Mouse (Mus musculus): ENCODE results near the gene Urb1.

- 0 out of 2 replicates have a peak, but pooled peaks have one; percentile 25 for TF ChIP-seq MAFK (IDR thresholded peaks at IDR 0.05; ENCODE audit: insufficient read depth, low read depth, low read length)
- TF ChIP-seq CHD2 (IDR thresholded peaks at IDR 0.05; ENCODE audit: low read depth, low read length), result no peak
- TF ChIP-seq HCFC1 (IDR thresholded peaks at IDR 0.05; ENCODE audit: borderline replicate concordance, insufficient read depth, low read length), result no peak
These were observed 39.0 kb upstream of the Urb1 start for GRCm38 (mm10) chr16:90849262-90849661.

All from ES-E14 (cell line).